Mouse (Mus musculus) neural tube, embryonic 11.5 days (tissue): ENCODE data around the gene E2f4. TPM values are rescaled to one million over a fixed set of nuclear protein-coding genes. Genes with fewer than 3 reads are reported as not detected.

Source experiments
- ATAC-seq: fragments of 200-750 bp; cut with Nextera tagmentation; 2 replicates; pipeline ENCODE4 v1.8.0; 2017; ENCODE audit warnings: moderate number of reproducible peaks, mild to moderate bottlenecking, moderate TSS enrichment, moderate library complexity; ENCODE audit not compliant: insufficient read depth, low FRiP score, low TSS enrichment
- DNase-seq: peaks from one replicate; pipeline ENCODE4 v3.0.0-alpha.2; 2015; ENCODE audit warnings: low spot score
- H3K27ac ChIP-seq: fragments of 300-500 bp; sonication (generic); 2 replicates; pipeline ENCODE4 v1.5.1; 2014; ENCODE audit warnings: low read depth, mild to moderate bottlenecking, low read length
- H3K27me3 ChIP-seq: fragments of 300-500 bp; sonication (generic); 2 replicates; pipeline ENCODE4 v1.6.1; 2014; ENCODE audit warnings: mild to moderate bottlenecking, low read length, mixed read lengths; ENCODE audit not compliant: control insufficient read depth, insufficient read depth
- H3K36me3 ChIP-seq: fragments of 300-500 bp; sonication (generic); 2 replicates; pipeline ENCODE4 v1.6.1; 2014; ENCODE audit warnings: mild to moderate bottlenecking, low read length, moderate library complexity, mixed read lengths; ENCODE audit not compliant: control insufficient read depth, insufficient read depth
- H3K4me1 ChIP-seq: fragments of 300-500 bp; sonication (generic); 2 replicates; pipeline ENCODE4 v1.6.1; 2014; ENCODE audit warnings: low read length, mixed read lengths; ENCODE audit not compliant: control insufficient read depth, insufficient read depth
- H3K4me2 ChIP-seq: fragments of 300-500 bp; sonication (generic); 2 replicates; pipeline ENCODE4 v1.6.1; 2014; ENCODE audit warnings: low read depth, mild to moderate bottlenecking, moderate library complexity
- H3K4me3 ChIP-seq: fragments of 300-500 bp; sonication (generic); 2 replicates; pipeline ENCODE4 v1.5.1; 2014; ENCODE audit warnings: low read depth, low read length
- H3K9ac ChIP-seq: fragments of 300-500 bp; sonication (generic); 2 replicates; pipeline ENCODE4 v1.6.1; 2014; ENCODE audit warnings: mild to moderate bottlenecking, low read length
- H3K9me3 ChIP-seq: fragments of 300-500 bp; sonication (generic); 2 replicates; pipeline ENCODE4 v1.6.1; 2016; ENCODE audit warnings: low read length; ENCODE audit not compliant: control insufficient read depth
- WGBS: fragments of 180-500 bp; shearing (Covaris S2); extraction: QIAGEN DNeasy Blood & Tissue Kit; methylation state at CpG from one replicate; pipeline ENCODE4 v1.1.7; 2014; 5-methylcytosine and 5-hydroxymethylcytosine counted together
- polyA plus RNA-seq: library from polyadenylated mRNA; unstranded; fragments of >200 nt; fragmentation: Nextera tagmentation; extraction: Ambion mirVana; gene quantifications from 2 replicates; pipeline ENCODE4 v1.2.1, GENCODE M21; 2014

The E2f4 gene
- polyA plus RNA-seq, 1 experiment from 2014 or later: 103 TPM

GRCm38 (mm10) chr8:105342768-105343167 lies 45.3 kb downstream of the E2f4 start:
- H3K9me3 ChIP-seq: no peaks in the 10 kb centered on the region
- no peak overlapping the region for H3K4me2 ChIP-seq
- H3K9ac ChIP-seq: no peak overlapping the region
- ATAC-seq (no peak), DNase-seq (no peak)
- H3K4me1 ChIP-seq: peaks cover 13% of the 10 kb centered on the region; the same call in 1 of the 2 replicates
- H3K27ac ChIP-seq: no peak overlapping the region
- no peaks in the 10 kb centered on the region for H3K27me3 ChIP-seq
- H3K4me3 ChIP-seq: no peak overlapping the region
- no peaks in the 10 kb centered on the region for H3K36me3 ChIP-seq
- WGBS: 73% methylated on average over 4 of the region's 4 CpGs

DNA sequence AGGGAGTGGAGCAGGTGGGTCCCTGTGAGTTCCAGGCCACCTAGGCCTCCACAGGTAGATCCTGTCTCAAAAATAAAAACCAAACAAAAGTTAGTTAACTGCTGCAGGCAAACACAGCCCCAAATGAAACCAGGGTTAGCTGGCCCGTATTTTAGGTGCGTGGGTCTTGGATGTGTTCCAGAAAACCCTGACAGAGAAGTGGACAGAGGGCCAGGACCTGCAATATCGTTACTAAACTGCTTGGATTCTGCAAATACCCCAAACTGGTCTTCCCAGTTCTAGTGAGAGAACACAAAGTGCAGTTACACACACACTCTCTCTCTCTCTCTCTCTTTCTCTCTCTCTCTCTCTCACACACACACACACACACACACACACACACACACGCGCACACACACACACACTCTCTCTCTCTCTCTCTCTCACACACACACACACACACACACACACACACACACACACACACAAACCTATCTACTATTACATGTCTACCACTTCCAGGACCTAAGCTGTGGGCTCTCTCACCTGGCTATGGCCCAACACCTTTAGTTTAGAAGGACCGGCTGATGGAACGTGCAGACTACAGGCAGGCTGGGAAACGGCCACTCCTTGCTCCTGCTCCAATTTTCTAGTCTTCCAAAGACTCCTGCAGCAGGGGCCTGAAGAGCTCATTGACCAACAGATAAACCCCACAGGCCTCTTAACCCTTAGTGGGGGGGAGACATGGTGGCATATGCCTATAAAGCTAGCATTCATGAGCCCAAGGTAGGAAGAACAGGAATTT lies 46.5 kb downstream of the E2f4 start:
- no peak overlapping the region for H3K27ac ChIP-seq
- no peaks in the 10 kb centered on the region for H3K27me3 ChIP-seq
- H3K4me2 ChIP-seq: no peak overlapping the region
- DNase-seq (no peak), ATAC-seq (no peak)
- H3K9me3 ChIP-seq: no peaks in the 10 kb centered on the region
- peaks cover 13% of the 10 kb centered on the region; the same call in 1 of the 2 replicates for H3K4me1 ChIP-seq
- H3K4me3 ChIP-seq: no peak overlapping the region
- H3K9ac ChIP-seq: no peak overlapping the region
- H3K36me3 ChIP-seq: no peaks in the 10 kb centered on the region
- 84% methylated on average over 8 of the region's 8 CpGs for WGBS

DNA sequence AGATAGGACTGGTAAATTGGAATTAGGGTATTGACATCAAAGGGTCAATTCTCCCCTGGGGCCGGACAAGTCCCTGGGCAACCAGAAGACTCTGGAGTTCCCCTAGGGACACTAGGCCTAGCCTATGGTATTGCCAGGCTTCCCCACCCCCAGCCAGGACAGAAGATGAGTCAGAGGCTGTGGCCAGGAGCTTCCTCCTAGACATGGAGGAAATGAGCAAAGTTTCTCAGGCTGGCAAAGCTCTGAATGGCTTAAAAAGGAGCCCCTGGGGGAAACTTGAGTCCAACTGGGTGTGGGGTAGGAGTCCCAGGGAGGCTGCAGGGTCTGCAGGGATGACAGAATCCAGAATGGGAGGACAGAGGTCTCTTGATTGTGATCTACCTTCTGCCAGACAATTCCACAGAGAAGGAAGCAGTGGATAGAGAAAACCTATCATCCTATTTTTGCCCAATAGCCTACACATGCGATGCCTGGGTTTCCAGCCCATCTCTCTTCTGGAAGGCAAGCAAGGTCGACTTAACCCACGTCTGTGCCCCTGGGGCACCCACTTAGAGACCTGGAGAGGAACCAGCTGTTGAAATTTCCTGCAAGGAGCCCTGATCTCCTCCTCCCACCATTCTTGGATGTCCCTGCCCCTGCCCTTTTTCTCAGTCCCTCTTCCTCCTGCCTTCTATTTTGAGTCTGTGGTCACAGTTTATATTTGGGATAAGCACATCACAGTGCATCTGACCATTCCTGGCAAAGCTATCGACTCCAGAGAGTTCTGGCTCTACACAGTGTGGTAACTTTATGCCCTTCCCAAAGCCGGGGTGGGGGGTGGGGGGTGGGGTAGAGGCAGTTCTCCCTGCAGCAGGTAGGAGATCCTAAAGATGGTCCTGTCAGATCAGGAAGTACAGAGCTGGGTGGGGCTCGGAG lies 47.9 kb downstream of the E2f4 start:
- H3K4me1 ChIP-seq: peaks cover 21% of the 10 kb centered on the region; the same call in 1 of the 2 replicates
- 0 out of 2 replicates have a peak, but pooled peaks cover 2% of the 10 kb centered on the region for H3K27me3 ChIP-seq
- no peak overlapping the region for H3K27ac ChIP-seq
- DNase-seq (no peak), ATAC-seq (no peak)
- WGBS: 68% methylated on average over 7 of the region's 7 CpGs
- no peaks in the 10 kb centered on the region for H3K36me3 ChIP-seq
- H3K9ac ChIP-seq: no peak overlapping the region; the same call in 1 of the 2 replicates
- H3K4me2 ChIP-seq: 0 out of 2 replicates have a peak overlapping the region, but pooled peaks have one; percentile 97
- no peaks in the 10 kb centered on the region for H3K9me3 ChIP-seq
- no peak overlapping the region for H3K4me3 ChIP-seq

DNA sequence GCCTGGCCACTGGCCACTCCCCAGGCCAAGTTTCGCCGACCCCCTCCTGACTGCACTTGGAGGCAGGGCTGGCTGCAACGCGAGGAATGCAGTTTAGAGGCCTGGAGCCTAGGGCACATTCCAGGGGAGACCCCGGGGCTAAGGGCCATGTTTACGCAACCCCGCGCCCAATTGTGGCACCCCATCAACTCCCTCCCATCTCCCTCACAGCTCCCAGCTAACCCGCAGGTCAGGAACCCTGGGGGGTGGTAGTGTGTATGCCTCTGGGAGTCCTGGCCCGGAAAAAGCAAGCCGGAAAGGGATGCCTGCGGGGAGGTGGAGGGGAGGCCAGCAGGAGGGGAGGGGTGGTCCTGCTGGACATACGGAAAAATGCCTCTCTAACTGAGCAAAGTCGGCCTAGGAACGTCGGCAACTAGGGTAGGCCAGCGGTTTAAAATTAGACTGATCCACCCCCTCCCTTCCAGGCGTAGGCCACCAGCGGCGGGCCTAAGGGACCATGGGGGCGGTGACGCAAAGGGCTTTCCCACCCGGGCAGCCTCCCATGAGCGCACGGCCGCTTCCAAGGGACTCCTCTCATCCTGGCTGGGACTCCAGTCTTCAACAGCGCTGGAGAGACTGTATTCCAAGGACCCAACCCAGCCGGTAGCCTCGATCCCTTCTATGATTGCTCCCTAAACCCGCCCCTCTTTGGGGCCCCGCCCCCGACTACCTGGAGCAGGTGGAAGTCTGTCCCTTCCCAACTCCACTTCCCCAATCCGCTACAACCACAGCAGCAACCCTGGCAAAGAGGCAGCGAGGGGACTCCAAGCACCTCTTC lies 49.4 kb downstream of the E2f4 start:
- peak; percentile 14 for ATAC-seq
- Histone ChIP-seq H3K4me3 (peak overlapping the region; percentile 60), H3K9me3 (no peaks in the 10 kb centered on the region), H3K27ac (0 out of 2 replicates have a peak overlapping the region, but pooled peaks have one; percentile 46), H3K9ac (peak overlapping the region; percentile 55), H3K27me3 (0 out of 2 replicates have a peak, but pooled peaks cover 2% of the 10 kb centered on the region), H3K4me1 (peaks cover 21% of the 10 kb centered on the region; the same call in 1 of the 2 replicates), H3K36me3 (no peaks in the 10 kb centered on the region), H3K4me2 (peak overlapping the region; percentile 97)
- peak; percentile 41 for DNase-seq
- WGBS: under 1% methylated on average over 34 of the region's 34 CpGs

- ATAC-seq (peak; percentile 81), DNase-seq (peak; percentile 94)
- Histone ChIP-seq H3K36me3 (no peaks in the 10 kb centered on the region), H3K4me1 (peaks cover 21% of the 10 kb centered on the region; the same call in 1 of the 2 replicates), H3K4me2 (peak within 1 kb of the TSS; percentile 97), H3K27ac (peak within 1 kb of the TSS; percentile 46; the same call in 1 of the 2 replicates), H3K9ac (peak within 1 kb of the TSS; percentile 76), H3K4me3 (peak within 1 kb of the TSS; percentile 60), H3K9me3 (no peaks in the 10 kb centered on the region), H3K27me3 (0 out of 2 replicates have a peak, but pooled peaks cover 2% of the 10 kb centered on the region)
- WGBS: under 1% methylated on average over 53 of the region's 53 CpGs
These were observed 50.2 kb downstream of the E2f4 start, which contains the start of gene Fhod1 for GRCm38 (mm10) chr8:105347428-105348221. Fhod1 (minus strand) TSS chr8:105347953.

DNA sequence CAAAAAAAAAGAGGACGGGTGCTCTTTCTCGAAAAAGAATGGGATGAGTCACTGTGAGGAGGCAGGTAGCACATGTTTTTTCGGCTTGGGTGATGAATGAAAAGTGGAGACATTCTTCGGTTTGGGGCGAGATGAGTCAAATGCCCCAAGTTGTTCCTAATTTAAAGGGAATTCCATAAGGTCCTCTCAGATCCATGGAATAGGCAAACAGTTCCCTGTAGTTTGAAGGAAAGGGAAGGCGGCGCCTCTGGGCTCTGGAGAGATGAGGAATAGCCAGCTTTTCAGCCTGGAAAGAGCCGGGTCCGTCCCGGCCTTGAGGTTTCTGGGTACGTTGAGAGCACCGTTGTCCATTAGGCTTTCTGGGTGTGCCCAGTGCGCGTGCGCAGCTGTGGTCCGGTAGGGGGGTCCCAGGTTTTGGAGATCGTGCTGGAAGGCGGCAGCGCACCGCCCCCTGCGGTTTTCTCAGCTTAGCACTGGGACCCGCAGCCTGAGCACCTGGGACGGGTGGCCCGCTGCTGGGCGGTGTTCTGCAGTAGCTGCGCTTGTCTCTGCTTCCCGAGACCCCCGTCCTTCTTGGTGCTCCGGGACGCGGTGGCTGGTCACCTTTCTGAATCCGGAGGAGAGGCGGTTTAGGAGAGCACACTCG lies 51.1 kb downstream of the E2f4 start, which contains the start of gene Slc9a5:
Slc9a5 (plus strand) TSS at position 394 of the 646 bp plus-strand sequence.
- Histone ChIP-seq H3K27me3 (0 out of 2 replicates have a peak, but pooled peaks cover 2% of the 10 kb centered on the region), H3K9me3 (no peaks in the 10 kb centered on the region), H3K4me2 (peak within 1 kb of the TSS; percentile 97), H3K9ac (peak within 1 kb of the TSS; percentile 76), H3K27ac (peak within 1 kb of the TSS; percentile 46; the same call in 1 of the 2 replicates), H3K4me1 (peaks cover 21% of the 10 kb centered on the region; the same call in 1 of the 2 replicates), H3K4me3 (peak within 1 kb of the TSS; percentile 60), H3K36me3 (no peaks in the 10 kb centered on the region)
- peak; percentile 84 for DNase-seq
- ATAC-seq: peak; percentile 20
- under 1% methylated on average over 34 of the region's 34 CpGs for WGBS

GRCm38 (mm10) chr8:105349096-105349771 lies 51.8 kb downstream of the E2f4 start:
- Histone ChIP-seq H3K4me2 (peak overlapping the region; percentile 97), H3K27me3 (0 out of 2 replicates have a peak, but pooled peaks cover 2% of the 10 kb centered on the region), H3K36me3 (no peaks in the 10 kb centered on the region), H3K4me1 (peaks cover 21% of the 10 kb centered on the region; the same call in 1 of the 2 replicates), H3K9me3 (no peaks in the 10 kb centered on the region), H3K4me3 (peak overlapping the region; percentile 60), H3K9ac (peak overlapping the region; percentile 76), H3K27ac (no peak overlapping the region)
- under 1% methylated on average over 30 of the region's 48 CpGs for WGBS
- peak; percentile 71 for DNase-seq
- ATAC-seq: peak; percentile 15
